Mouse (Mus musculus): Measurements from ENCODE around the gene Thop1. TPM values are rescaled to one million over a fixed set of nuclear protein-coding genes. Genes with fewer than 3 reads are reported as not detected.
"Not testable (repeated sequence)": the region's sequence is repeated elsewhere in the genome, so short reads cannot be mapped to it uniquely, and the experiment has no call there.

Thop1 gene
- polyA plus RNA-seq, 1 experiment from 2014 or later, result 12.0 TPM

DNA sequence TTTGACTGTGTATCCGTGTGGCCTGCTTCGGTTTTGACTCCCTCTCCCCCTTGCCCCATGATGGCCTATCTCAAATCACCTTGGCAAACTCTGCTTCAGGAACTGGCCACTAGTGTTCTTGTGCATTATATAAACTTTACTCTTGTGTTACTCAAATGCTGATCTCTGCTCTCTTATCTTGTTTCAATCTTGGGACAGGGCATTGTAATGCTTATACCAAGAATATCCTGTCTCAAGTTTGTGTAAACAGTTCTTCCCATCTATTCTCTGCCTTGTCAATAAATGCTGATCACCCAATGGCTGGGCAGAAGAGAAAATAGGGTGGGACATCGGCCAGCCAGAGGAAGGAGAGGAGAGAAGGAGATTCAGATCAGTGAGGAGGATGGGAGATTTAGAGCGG is 7.1 kb upstream of the Thop1 start:
- Histone ChIP-seq H3K4me1 (replicated peaks; ENCODE audit: control insufficient read depth, insufficient read depth, low read length) (no peaks in the 10 kb centered on the region; the same call in 1 of the 2 replicates), H3K36me3 (ENCODE audit: control insufficient read depth, insufficient read depth) (no peaks in the 10 kb centered on the region), H3K4me2 (replicated peaks; ENCODE audit: low read depth) (no peak overlapping the region), H3K27me3 (replicated peaks; ENCODE audit: control insufficient read depth, insufficient read depth, low read length) (no peaks in the 10 kb centered on the region), H3K4me3 (ENCODE audit: low read depth, low read length) (no peak overlapping the region), H3K9me3 (ENCODE audit: control insufficient read depth) (no peaks in the 10 kb centered on the region), H3K27ac (ENCODE audit: low read depth, low read length) (no peak overlapping the region), H3K9ac (ENCODE audit: low read depth, low read length) (no peak overlapping the region)
- no peak for TF ChIP-seq CTCF (IDR thresholded peaks at IDR 0.05; ENCODE audit: low read depth)
- WGBS, result 47% methylated on average over 4 of the region's 4 CpGs
- no peak for ATAC-seq

GRCm38 (mm10) chr10:81064519-81064918 is 5.3 kb upstream of the Thop1 start:
- H3K36me3 ChIP-seq (ENCODE audit: control insufficient read depth, insufficient read depth); H3K27ac ChIP-seq (ENCODE audit: low read depth, low read length); H3K4me2 ChIP-seq (replicated peaks; ENCODE audit: low read depth); H3K4me3 ChIP-seq (ENCODE audit: low read depth, low read length); H3K4me1 ChIP-seq (replicated peaks; ENCODE audit: control insufficient read depth, insufficient read depth, low read length); ATAC-seq; H3K9ac ChIP-seq (ENCODE audit: low read depth, low read length); H3K9me3 ChIP-seq (ENCODE audit: control insufficient read depth); H3K27me3 ChIP-seq (replicated peaks; ENCODE audit: control insufficient read depth, insufficient read depth, low read length): not testable (repeated sequence)
- WGBS, result 92% methylated on average over 8 of the region's 8 CpGs

GRCm38 (mm10) chr10:81068706-81069105 is 1.1 kb upstream of the Thop1 start:
- Histone ChIP-seq H3K4me2 (replicated peaks; ENCODE audit: low read depth) (no peak overlapping the region), H3K27me3 (replicated peaks; ENCODE audit: control insufficient read depth, insufficient read depth, low read length) (no peaks in the 10 kb centered on the region), H3K4me1 (replicated peaks; ENCODE audit: control insufficient read depth, insufficient read depth, low read length) (peaks cover 3% of the 10 kb centered on the region; the same call in 1 of the 2 replicates), H3K9ac (ENCODE audit: low read depth, low read length) (no peak overlapping the region), H3K36me3 (ENCODE audit: control insufficient read depth, insufficient read depth) (peaks cover under 1% of the 10 kb centered on the region; the same call in 1 of the 2 replicates), H3K27ac (ENCODE audit: low read depth, low read length) (peak overlapping the region; percentile 81), H3K9me3 (ENCODE audit: control insufficient read depth) (no peaks in the 10 kb centered on the region), H3K4me3 (ENCODE audit: low read depth, low read length) (no peak overlapping the region)
- no peak for TF ChIP-seq CTCF (IDR thresholded peaks at IDR 0.05; ENCODE audit: low read depth)
- 71% methylated on average over 5 of the region's 5 CpGs for WGBS
- no peak for ATAC-seq

DNA sequence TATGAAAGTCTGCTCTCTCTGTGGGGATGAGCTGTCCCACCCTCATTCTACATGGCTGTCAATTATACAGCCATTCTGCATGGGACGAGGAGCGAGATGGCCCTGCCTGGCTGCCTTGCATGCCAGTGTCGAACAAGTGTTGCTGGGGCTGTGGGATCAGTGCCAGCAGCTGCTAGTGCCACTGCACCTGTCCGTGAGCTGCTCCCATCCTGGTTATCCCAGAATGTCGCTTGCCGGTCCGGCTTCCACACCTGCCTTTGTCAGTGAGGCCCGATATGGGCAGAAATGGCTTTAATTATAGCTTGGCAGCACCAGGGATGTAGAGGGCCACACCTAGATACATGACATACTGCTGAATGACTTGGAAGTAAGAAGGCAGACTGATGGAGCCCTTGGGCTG is 2.5 kb downstream of the Thop1 start:
- peaks cover 21% of the 10 kb centered on the region; the same call in 1 of the 2 replicates for H3K36me3 ChIP-seq (ENCODE audit: control insufficient read depth, insufficient read depth)
- H3K4me1 ChIP-seq (replicated peaks; ENCODE audit: control insufficient read depth, insufficient read depth, low read length), result peaks cover 3% of the 10 kb centered on the region; the same call in 1 of the 2 replicates
- WGBS, result 90% methylated on average over 8 of the region's 8 CpGs
- ATAC-seq, result no peak
- H3K27me3 ChIP-seq (replicated peaks; ENCODE audit: control insufficient read depth, insufficient read depth, low read length), result no peaks in the 10 kb centered on the region
- no peak for TF ChIP-seq CTCF (IDR thresholded peaks at IDR 0.05; ENCODE audit: low read depth)
- H3K9ac ChIP-seq (ENCODE audit: low read depth, low read length), result no peak overlapping the region
- no peak overlapping the region for H3K4me2 ChIP-seq (replicated peaks; ENCODE audit: low read depth)
- no peak overlapping the region for H3K4me3 ChIP-seq (ENCODE audit: low read depth, low read length)
- H3K9me3 ChIP-seq (ENCODE audit: control insufficient read depth), result no peaks in the 10 kb centered on the region
- no peak overlapping the region for H3K27ac ChIP-seq (ENCODE audit: low read depth, low read length)

- peaks cover 31% of the 10 kb centered on the region; the same call in 1 of the 2 replicates for H3K36me3 ChIP-seq (ENCODE audit: control insufficient read depth, insufficient read depth)
- H3K9me3 ChIP-seq (ENCODE audit: control insufficient read depth), result no peaks in the 10 kb centered on the region
- 66% methylated on average over 7 of the region's 7 CpGs for WGBS
- no peak overlapping the region; the same call in 1 of the 2 replicates for H3K27ac ChIP-seq (ENCODE audit: low read depth, low read length)
- no peaks in the 10 kb centered on the region for H3K27me3 ChIP-seq (replicated peaks; ENCODE audit: control insufficient read depth, insufficient read depth, low read length)
- H3K4me3 ChIP-seq (ENCODE audit: low read depth, low read length), result no peak overlapping the region
- H3K4me2 ChIP-seq (replicated peaks; ENCODE audit: low read depth), result no peak overlapping the region
- no peak for ATAC-seq
- peak; percentile 73 for TF ChIP-seq CTCF (IDR thresholded peaks at IDR 0.05; ENCODE audit: low read depth)
- peaks cover 3% of the 10 kb centered on the region; the same call in 1 of the 2 replicates for H3K4me1 ChIP-seq (replicated peaks; ENCODE audit: control insufficient read depth, insufficient read depth, low read length)
- no peak overlapping the region for H3K9ac ChIP-seq (ENCODE audit: low read depth, low read length)
These were observed 3.6 kb downstream of the Thop1 start for GRCm38 (mm10) chr10:81073464-81073863.

- H3K9me3 ChIP-seq (ENCODE audit: control insufficient read depth), result no peaks in the 10 kb centered on the region
- no peak for TF ChIP-seq CTCF (IDR thresholded peaks at IDR 0.05; ENCODE audit: low read depth)
- no peaks in the 10 kb centered on the region; the same call in 1 of the 2 replicates for H3K4me1 ChIP-seq (replicated peaks; ENCODE audit: control insufficient read depth, insufficient read depth, low read length)
- H3K27ac ChIP-seq (ENCODE audit: low read depth, low read length), result no peak overlapping the region
- ATAC-seq, result no peak
- no peak overlapping the region for H3K4me2 ChIP-seq (replicated peaks; ENCODE audit: low read depth)
- no peak overlapping the region for H3K9ac ChIP-seq (ENCODE audit: low read depth, low read length)
- H3K27me3 ChIP-seq (replicated peaks; ENCODE audit: control insufficient read depth, insufficient read depth, low read length), result no peaks in the 10 kb centered on the region
- H3K36me3 ChIP-seq (ENCODE audit: control insufficient read depth, insufficient read depth), result peaks cover 49% of the 10 kb centered on the region; the same call in 1 of the 2 replicates
- 78% methylated on average over 8 of the region's 8 CpGs for WGBS
- H3K4me3 ChIP-seq (ENCODE audit: low read depth, low read length), result no peak overlapping the region
These were observed 5.9 kb downstream of the Thop1 start for GRCm38 (mm10) chr10:81075734-81076133.

GRCm38 (mm10) chr10:81076356-81076755 is 6.5 kb downstream of the Thop1 start:
- Histone ChIP-seq H3K4me2 (replicated peaks; ENCODE audit: low read depth) (no peak overlapping the region), H3K4me3 (ENCODE audit: low read depth, low read length) (no peak overlapping the region), H3K4me1 (replicated peaks; ENCODE audit: control insufficient read depth, insufficient read depth, low read length) (no peaks in the 10 kb centered on the region), H3K9ac (ENCODE audit: low read depth, low read length) (no peak overlapping the region), H3K27me3 (replicated peaks; ENCODE audit: control insufficient read depth, insufficient read depth, low read length) (no peaks in the 10 kb centered on the region), H3K36me3 (ENCODE audit: control insufficient read depth, insufficient read depth) (peaks cover 55% of the 10 kb centered on the region; the same call in 1 of the 2 replicates), H3K27ac (ENCODE audit: low read depth, low read length) (no peak overlapping the region), H3K9me3 (ENCODE audit: control insufficient read depth) (no peaks in the 10 kb centered on the region)
- no peak for ATAC-seq
- no peak for TF ChIP-seq CTCF (IDR thresholded peaks at IDR 0.05; ENCODE audit: low read depth)
- 65% methylated on average over 1 of the region's 1 CpGs for WGBS

Measured in intestine, postnatal 0 days (tissue).